Mouse (Mus musculus) kidney, adult 9 months (tissue): ENCODE results near the gene Angptl8.
"Not testable (repeated sequence)": the region's sequence is repeated elsewhere in the genome, so short reads cannot be mapped to it uniquely, and the experiment has no call there.

ENCODE experiments used
- DNase-seq: peaks from one replicate; pipeline ENCODE4 v3.0.0; 2022

Angptl8 gene

GRCm38 (mm10) chr9:21851084-21851483, 15.8 kb downstream of the Angptl8 start:
- DNase-seq, result no peak

GRCm38 (mm10) chr9:21852128-21853091, 17.1 kb downstream of the Angptl8 start, which contains the start of gene Dock6:
Dock6 (minus strand) TSS chr9:21852635.
- DNase-seq, result peak; percentile 91

GRCm38 (mm10) chr9:21853961-21854360, 18.7 kb downstream of the Angptl8 start:
- no peak for DNase-seq

- no peak for DNase-seq
Observed at GRCm38 (mm10) chr9:21854894-21855293, 19.6 kb downstream of the Angptl8 start.

GRCm38 (mm10) chr9:21857501-21857900, 22.2 kb downstream of the Angptl8 start:
- no peak for DNase-seq

- peak; percentile 87 for DNase-seq
Observed at GRCm38 (mm10) chr9:21858084-21858483, 22.8 kb downstream of the Angptl8 start.

GRCm38 (mm10) chr9:21859606-21860005, 24.3 kb downstream of the Angptl8 start:
- no peak for DNase-seq

- DNase-seq, result not testable (repeated sequence)
Observed at GRCm38 (mm10) chr9:21860349-21860748, 25.0 kb downstream of the Angptl8 start.

GRCm38 (mm10) chr9:21862181-21862580, 26.9 kb downstream of the Angptl8 start:
- no peak for DNase-seq

- no peak for DNase-seq
Observed at GRCm38 (mm10) chr9:21865673-21866398, 30.5 kb downstream of the Angptl8 start.

GRCm38 (mm10) chr9:21866641-21867040, 31.3 kb downstream of the Angptl8 start:
- peak; percentile 83 for DNase-seq

GRCm38 (mm10) chr9:21867726-21868125, 32.4 kb downstream of the Angptl8 start:
- no peak for DNase-seq

GRCm38 (mm10) chr9:21869290-21869689, 34.0 kb downstream of the Angptl8 start:
- DNase-seq, result peak; percentile 68

GRCm38 (mm10) chr9:21870879-21871524, 35.7 kb downstream of the Angptl8 start:
- peak; percentile 53 for DNase-seq

GRCm38 (mm10) chr9:21872204-21872603, 36.9 kb downstream of the Angptl8 start:
- no peak for DNase-seq

GRCm38 (mm10) chr9:21876601-21877000, 41.3 kb downstream of the Angptl8 start:
- no peak for DNase-seq
